Mouse (Mus musculus) adrenal gland, postnatal 14 days (tissue): Measurements from ENCODE around the gene Cttnbp2nl. TPM values are rescaled to one million over a fixed set of nuclear protein-coding genes. Genes with fewer than 3 reads are reported as not detected.

Experiments
- DNase-seq: peaks from one replicate; pipeline ENCODE4 v3.0.0; 2021; ENCODE audit warnings: mixed read lengths
- total RNA-seq: library from RNA; stranded (reverse); gene quantifications from 2 replicates; pipeline ENCODE4 v1.2.3, GENCODE M21; 2021

Cttnbp2nl gene
- total RNA-seq, 1 experiment from 2014 or later: 22.9 TPM

DNA sequence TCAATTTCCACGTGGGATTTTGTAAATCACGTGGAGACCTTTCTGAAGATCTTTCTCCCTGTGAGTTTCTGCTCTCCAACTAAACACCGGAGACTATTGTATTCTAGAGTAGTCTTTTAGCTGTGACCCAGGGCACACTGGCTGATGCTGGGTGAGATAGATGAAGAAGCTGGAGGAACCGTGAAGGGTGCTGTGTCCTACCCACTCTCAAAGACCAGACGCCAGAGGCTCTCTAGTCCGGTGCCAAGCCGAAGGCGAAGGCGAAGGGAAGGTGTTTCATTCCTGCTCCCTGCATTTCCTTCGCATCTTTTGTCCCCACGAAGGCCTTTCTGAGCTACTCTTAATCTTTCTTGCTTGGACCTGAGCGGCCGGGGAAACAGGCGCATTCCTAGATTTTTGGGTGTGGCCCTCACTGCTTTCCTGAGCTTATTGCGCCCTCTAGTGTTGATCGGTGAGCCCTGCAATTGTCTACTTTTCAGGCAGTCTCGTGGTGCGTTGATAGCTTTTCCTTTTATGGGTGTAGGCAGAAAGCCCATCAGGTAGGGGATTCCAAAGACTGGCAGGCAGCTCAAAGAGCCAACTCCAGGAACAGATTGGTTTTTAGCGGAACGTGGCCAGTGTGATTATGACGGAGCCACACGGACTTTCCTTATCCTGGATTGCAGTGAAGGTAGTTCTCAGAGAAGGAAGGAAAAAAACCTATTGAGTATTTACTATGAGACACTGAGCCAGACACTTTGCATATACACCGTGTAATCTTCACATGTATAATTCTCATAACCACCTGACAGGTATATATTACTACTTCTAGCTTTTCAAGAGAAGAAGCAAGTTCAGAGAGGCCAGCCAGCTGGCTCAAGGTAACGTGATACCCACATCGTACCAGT is 5.9 kb upstream of the Cttnbp2nl start:
- DNase-seq: peak; percentile 87

DNA sequence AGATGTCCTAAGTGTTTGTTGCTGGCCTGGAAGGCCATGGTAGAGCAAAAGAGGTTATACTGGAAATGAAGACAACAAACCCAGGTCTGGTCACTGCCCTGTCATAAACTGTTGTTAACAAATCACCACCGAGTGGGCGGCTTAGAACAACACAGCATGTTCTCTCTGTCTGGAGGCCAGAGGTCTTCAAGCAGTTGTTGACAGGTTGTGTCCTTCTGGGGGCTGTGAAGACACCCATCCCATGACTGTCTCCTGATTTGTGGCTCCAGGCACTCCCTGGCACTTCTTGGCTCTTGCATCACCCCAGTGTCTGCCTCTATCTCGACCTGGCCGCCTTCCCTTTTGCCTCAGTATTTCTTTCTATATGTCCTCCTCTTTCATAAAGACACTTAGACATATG is 2.7 kb upstream of the Cttnbp2nl start:
- peak; percentile 30 for DNase-seq

DNA sequence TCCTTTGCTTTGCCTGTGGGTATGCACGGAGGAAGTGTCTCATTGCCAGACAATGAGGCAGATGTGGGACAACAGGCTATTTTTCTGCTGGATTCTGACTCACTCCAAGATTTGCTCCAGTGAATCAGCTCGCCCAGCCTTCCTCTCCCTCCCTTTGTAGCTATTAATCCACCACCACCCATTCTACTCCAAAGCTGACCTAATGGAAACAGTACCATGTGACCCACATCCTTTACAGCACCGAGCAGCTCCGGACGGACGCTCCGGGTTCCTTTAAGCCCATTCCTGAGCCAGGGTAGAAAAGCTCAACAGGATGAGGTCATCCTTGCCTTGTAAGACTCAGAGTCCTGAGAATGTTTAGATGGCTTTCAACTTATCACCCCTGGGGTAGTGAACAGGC is 2.0 kb upstream of the Cttnbp2nl start:
- DNase-seq: peak; percentile 72

DNA sequence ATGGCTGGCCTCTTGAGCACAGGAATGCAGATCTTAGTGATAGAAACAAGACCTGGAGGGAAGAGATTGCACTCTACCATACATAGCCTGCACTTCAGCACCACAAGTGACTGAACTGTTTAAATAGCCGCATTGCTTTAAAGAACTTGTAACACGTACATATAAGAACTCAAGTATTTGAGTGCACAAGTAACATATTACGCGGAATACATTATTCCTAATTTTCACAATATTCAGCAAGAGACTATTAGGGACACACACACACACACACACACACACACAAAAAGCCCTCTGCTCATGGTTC is 704 bp upstream of the Cttnbp2nl start:
- DNase-seq: no peak

- DNase-seq: no peak
Observed at GRCm38 (mm10) chr3:105052171-105052936, 592 bp downstream of the Cttnbp2nl start.

- no peak for DNase-seq
Observed at GRCm38 (mm10) chr3:105051103-105051502, 1.8 kb downstream of the Cttnbp2nl start.

GRCm38 (mm10) chr3:105049848-105050247 is 3.1 kb downstream of the Cttnbp2nl start:
- DNase-seq: no peak

DNA sequence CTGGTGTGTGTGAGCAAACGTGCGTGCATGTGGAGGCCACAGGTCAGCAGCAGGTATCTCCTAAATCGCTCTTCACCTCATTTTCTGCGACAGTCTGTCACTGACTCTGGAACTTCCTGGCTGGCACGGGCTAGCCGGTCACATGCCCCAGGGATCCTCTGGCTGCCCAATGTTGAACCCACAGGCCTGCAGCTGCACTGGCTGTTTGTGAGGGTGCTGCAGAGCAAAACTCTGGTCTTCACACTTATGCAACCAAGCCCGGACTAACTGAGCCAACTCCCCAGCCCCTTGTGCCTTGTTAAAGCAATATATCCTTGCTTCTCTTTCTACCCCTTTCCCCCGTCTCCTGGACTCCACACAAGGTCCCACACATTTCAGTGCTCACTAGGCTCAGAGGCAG is 5.3 kb downstream of the Cttnbp2nl start:
- peak; percentile 46 for DNase-seq

- no peak for DNase-seq
Observed at GRCm38 (mm10) chr3:105046870-105047269, 6.1 kb downstream of the Cttnbp2nl start.

DNA sequence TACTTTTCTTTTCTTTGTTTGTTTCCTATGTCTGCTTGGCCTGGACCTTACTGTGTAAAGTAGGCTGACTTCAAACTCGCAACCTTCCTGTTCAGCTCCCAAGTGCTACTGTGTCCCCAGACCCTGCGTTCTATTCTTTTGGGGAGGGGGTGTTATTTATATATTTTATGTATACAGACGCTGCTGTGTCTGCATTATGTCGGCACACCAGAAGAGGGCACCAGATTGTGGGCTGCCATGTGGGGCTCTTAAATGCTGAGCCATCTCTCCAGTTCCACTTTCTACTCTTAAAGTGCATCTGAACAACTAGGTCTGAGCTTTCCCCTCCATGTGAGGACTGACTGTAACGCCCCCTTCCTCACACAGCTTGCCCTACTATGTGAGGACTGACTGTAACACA is 9.2 kb downstream of the Cttnbp2nl start:
- no peak for DNase-seq

- no peak for DNase-seq
Observed at GRCm38 (mm10) chr3:105040983-105041625, 11.8 kb downstream of the Cttnbp2nl start.

GRCm38 (mm10) chr3:105040002-105040401 is 12.9 kb downstream of the Cttnbp2nl start:
- DNase-seq: no peak

- no peak for DNase-seq
Observed at GRCm38 (mm10) chr3:105037240-105037770, 15.6 kb downstream of the Cttnbp2nl start.

DNA sequence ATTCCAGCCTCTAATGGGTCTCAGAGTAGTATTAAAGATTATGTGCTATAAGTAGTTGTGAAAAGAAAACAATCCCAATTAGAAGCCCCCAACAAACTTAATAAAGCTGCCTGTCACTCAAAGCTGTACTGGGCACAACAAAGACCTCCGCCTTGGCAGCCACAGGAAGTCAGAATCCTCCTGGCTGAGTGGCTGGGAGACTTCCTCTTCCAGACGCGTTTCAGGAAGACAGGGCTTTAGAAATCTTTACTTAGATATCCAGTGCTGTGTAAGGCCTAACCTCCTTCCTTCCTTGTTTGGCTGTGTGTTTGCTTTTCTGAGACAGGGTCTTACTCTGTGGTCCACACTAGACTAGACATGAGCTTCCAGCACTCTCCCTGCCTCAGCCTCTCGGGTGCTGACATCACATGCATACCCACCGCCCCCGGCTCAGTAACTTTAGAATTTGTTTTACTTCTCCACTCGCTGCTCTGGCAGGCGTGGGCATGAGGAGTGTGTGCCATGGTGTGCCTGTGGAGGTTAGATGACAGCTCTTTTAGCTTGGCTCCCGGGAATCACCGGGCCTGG is 16.6 kb downstream of the Cttnbp2nl start:
- no peak for DNase-seq

- no peak for DNase-seq
Observed at GRCm38 (mm10) chr3:105023371-105024005, 29.5 kb downstream of the Cttnbp2nl start.

DNA sequence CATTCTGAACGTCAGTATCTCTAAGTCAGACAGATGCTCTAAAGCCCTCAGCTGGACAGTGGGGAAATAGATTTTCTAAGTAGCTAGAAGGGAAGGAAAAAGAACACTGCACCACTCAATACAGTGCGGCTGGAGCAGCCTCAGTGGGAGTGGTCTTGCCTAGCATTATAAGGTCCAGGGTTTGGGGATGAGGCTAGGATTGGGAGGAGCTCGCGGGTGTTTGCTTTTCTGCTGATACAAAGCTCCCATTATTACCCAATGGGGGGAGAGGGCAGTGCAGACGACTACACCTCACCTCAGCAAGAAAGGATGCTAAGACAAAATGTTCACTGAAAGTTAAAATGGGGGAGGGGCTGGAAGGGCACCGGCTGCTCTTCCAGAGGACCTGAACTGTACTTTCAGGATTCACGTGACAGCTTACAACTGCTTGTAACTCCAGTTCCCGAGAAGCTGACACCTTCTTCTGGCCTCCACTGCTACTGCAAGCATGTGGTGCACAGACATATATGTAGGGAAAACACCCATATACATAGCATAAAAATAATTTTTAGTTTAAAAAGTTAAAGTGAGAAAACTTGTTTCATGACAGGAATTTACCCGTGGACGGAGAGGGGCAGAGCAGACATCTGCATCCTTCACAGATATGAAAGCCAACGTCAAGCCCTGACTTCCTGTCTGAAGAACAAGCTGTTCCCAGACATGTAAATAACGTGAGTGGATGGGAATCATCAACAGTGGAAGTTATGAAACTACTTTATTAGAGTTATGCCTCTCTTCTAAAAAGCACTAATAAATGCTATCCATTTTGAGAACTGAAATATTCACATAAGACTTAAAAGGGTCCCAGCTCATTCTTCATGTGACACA is 32.9 kb downstream of the Cttnbp2nl start:
- peak; percentile 34 for DNase-seq

DNA sequence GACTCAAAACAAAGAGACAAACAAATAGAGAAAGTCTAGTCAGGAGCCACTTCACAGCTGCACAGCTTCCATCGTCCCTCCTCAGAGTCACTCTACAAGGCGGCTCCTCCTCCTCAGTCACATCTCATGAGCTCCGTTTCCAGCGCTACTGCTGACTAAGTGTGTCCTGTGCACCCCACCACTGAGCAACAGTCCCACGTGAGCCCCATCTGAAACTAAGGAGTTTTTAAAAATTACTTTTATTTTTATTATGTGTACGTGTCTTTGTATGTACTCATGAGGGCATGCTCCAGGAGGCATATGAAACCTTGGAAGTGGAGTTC is 34.2 kb downstream of the Cttnbp2nl start:
- DNase-seq: no peak

DNA sequence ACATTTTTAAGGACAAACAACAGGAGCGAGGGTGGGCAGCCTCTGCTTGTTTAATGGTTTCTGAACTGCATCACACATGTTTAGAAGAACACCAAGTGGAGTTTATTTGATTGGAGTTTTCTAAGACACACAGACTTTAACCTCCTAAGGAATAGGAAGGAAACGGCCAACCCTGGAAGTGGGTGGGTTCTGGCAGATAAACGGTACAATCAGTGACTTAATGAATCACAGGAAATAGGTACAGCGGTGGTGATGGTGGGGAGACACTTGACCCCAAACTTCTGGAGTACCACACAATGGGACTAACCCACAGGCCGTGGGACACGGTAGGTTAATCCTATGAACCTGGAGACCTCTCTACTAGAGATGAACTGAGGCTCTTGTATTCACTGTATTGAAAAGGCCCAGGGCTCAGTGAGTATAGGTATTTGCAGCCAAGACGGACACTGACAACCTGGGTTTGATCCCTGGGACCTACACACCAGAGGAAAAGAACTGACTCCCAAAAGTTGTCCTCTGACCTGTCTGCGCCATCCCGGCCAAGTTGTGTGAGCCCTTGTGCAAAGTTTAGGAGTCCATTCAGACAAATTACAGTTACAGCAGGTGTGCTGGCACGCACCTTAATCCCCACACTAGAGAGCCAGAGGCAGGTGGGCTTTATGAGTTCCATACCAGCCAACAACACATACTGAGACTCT is 34.7 kb downstream of the Cttnbp2nl start:
- DNase-seq: no peak

GRCm38 (mm10) chr3:105017314-105017713 is 35.6 kb downstream of the Cttnbp2nl start:
- DNase-seq: no peak

DNA sequence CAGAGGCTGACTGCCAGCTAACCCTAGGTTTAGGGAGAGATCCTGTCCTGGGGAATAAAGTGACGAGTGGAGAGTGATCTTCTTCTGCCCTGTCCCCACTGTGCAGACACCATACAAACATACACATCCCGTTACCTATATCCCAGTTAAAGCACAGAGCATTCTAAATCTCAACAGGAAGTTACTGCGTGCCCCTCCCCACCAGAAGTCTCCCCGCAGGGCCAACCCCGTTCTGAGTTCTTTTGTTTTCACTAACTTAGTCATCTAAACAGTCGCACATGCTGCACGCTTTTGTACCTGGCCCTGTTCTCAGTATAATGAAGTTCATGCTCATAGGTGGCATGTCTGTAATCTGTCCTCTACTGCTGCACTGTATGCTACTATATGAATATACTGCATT is 36.7 kb downstream of the Cttnbp2nl start:
- no peak for DNase-seq
